Mouse (Mus musculus): ENCODE data around the gene Yipf1. TPM values are rescaled to one million over a fixed set of nuclear protein-coding genes. Genes with fewer than 3 reads are reported as not detected.

Yipf1 gene
- 11.4 and 13.7 TPM in 2 replicates for polyA plus RNA-seq (2012; rRNA removed)

DNA sequence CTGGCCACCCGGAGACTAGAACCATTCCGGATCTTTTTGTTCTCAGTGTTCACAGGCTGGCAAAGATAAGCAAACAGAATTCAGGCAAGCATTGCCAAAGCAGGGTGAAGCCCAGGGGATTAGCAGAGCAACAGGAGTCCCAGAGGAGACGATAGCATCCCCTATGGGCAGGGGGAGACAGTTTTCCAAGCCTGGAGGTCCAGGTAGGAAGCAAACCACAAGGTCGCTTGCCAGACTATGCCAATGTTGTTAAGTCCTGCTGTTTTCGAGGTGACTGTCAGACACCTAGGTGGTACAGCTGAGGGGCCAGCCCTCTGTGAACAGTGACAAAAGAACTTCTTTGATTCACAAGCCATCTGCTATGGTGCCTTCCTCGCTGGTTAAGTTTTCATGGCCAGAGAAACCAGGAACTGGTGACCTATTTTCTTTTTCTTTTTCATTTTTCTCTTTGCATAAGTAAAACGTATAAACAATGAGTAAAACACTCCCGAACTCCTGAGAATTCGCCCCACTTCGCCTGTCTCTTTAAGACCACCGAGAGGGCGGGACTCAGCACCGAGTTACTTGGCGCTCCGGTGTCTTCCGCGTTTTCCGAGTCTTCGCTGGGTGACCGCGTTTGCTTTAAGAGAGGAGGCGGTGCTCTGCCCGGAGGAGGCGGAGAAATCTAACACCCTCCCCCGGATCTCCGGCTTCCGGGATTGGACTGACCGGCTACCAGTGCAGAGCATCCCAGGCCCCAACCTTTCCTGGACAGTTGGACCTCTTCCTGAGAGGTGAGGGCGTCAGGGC is at the start of gene Yipf1:
Yipf1 (plus strand) TSS at position 674 of the 789 bp plus-strand sequence.

DNA sequence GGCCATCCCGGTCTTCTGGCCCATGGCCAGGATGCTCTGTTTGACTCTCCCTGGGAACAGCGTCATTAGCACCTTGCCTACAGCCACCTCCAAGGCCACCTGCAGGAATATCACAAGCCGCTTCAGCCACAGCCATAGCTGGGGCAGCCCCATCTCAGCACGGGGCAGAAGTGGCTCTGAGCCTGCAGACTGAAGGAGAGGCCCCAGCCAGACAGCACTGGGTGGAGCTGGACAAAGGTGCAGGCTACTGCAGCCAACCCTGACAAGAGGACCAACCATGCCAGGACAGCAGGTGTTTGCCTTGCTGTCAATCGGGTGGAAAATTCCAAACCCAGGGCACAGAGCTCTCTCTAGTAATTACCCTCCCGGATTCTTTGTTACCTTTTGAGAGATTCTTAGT is 7.2 kb upstream of the Yipf1 start, which contains the start of gene Dio1:
Dio1 (minus strand) TSS at position 204 of the 400 bp plus-strand sequence.

DNA sequence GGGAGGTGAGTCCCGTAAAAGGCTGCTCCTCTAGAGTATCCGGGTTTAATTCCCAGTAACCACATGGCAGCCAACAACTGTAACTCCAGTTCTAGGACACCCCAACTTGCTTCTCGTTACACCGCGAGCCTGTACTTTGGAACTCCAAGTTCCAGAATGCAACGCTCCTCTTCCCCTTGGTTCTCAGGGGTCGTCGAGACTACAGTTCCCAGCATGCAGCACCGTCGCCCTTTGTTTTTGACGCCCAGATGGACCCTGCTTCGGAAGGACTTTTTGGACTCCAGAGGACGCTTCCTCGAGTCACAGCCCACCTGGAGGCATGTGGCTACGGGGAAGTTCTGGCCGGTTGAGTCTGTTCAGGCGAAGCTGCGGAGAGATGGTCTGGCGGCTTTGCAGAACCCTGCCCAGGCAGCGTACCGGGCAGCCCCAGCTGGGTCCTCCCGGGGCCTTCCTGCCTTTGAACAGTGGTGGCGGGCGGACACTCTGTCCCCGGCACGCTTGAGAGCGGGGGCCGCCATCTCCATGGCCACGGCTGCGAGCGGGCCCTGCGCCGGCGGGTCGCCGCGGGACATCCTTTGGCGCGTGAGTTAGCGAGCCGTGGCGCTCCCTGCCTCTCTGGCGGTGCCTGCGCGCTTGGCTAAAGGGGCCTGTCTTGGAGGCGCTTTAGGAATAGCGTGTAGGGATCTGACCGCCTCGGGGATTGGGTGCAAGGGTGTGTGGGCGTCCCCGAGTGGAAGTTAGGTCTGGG is 53.6 kb downstream of the Yipf1 start, which contains the start of gene Ndc1:
Ndc1 (plus strand) TSS at position 218 of the 748 bp plus-strand sequence.

Other genes starting within 250 kb of the Yipf1 start
- gene Mrpl37, start 247.5 kb upstream of the Yipf1 start, polyA plus RNA-seq (2012; rRNA removed), result 35.4 and 40.3 TPM in 2 replicates
- 1.3 and 1.9 TPM in 2 replicates for gene Cyb5rl, start 247.4 kb upstream of the Yipf1 start, polyA plus RNA-seq (2012; rRNA removed)
- gene Cdcp2, start 217.5 kb upstream of the Yipf1 start, polyA plus RNA-seq (2012; rRNA removed), result not detected in 2 replicates
- gene Tmem59, start 136.0 kb upstream of the Yipf1 start, polyA plus RNA-seq (2012; rRNA removed), result 55.5 and 64.7 TPM in 2 replicates
- gene Tceanc2, start 135.2 kb upstream of the Yipf1 start, polyA plus RNA-seq (2012; rRNA removed), result 6.4 and 7.9 TPM in 2 replicates
- 0.03 TPM in 1 of 2 replicates, not detected in the other for gene Ldlrad1, start 105.2 kb upstream of the Yipf1 start, polyA plus RNA-seq (2012; rRNA removed)
- 7.7 and 8.8 TPM in 2 replicates for gene Lrrc42, start 60.8 kb upstream of the Yipf1 start, polyA plus RNA-seq (2012; rRNA removed)
- 4.8 and 5.2 TPM in 2 replicates for gene Hspb11, start 60.8 kb upstream of the Yipf1 start, polyA plus RNA-seq (2012; rRNA removed)
- 0.03 TPM in 2 replicates for gene Dio1, start 7.2 kb upstream of the Yipf1 start, polyA plus RNA-seq (2012; rRNA removed)
- 8.2 and 11.2 TPM in 2 replicates for gene Ndc1, start 53.4 kb downstream of the Yipf1 start, polyA plus RNA-seq (2012; rRNA removed)
- gene Glis1, start 120.2 kb downstream of the Yipf1 start, polyA plus RNA-seq (2012; rRNA removed), result 0.22 and 0.26 TPM in 2 replicates